Mouse (Mus musculus): Measurements from ENCODE around the gene Syt3. TPM values are rescaled to one million over a fixed set of nuclear protein-coding genes. Genes with fewer than 3 reads are reported as not detected.

Syt3 gene
- polyA plus RNA-seq, 1 experiment from 2014 or later = 0.70 TPM

- Histone ChIP-seq H3K9me3 (replicated peaks; ENCODE audit: control insufficient read depth, low read length) (no peaks in the 10 kb centered on the region), H3K36me3 (ENCODE audit: control insufficient read depth, insufficient read depth) (no peaks in the 10 kb centered on the region), H3K4me1 (ENCODE audit: control insufficient read depth, insufficient read depth, low read length) (peaks cover 17% of the 10 kb centered on the region), H3K27me3 (ENCODE audit: control insufficient read depth, insufficient read depth, low read length) (peaks cover 73% of the 10 kb centered on the region), H3K9ac (ENCODE audit: low read length) (peak overlapping the region; percentile 18; the same call in 1 of the 2 replicates), H3K4me3 (ENCODE audit: low read length) (0 out of 2 replicates have a peak overlapping the region, but pooled peaks have one; percentile 1), H3K4me2 (ENCODE audit: low read depth, low read length) (peak overlapping the region; percentile 26; the same call in 1 of the 2 replicates), H3K27ac (ENCODE audit: low read length) (no peak overlapping the region)
- 4% methylated on average over 35 of the region's 35 CpGs for WGBS
- ATAC-seq (replicated peaks; ENCODE audit: extremely low read depth, insufficient read depth, low FRiP score) = no peak
These were observed 27.1 kb upstream of the Syt3 start for GRCm38 (mm10) chr7:44356590-44357481.

- H3K4me3 ChIP-seq (ENCODE audit: low read length) = no peak overlapping the region
- H3K27me3 ChIP-seq (ENCODE audit: control insufficient read depth, insufficient read depth, low read length) = peaks cover 66% of the 10 kb centered on the region
- no peak overlapping the region for H3K9ac ChIP-seq (ENCODE audit: low read length)
- no peaks in the 10 kb centered on the region for H3K9me3 ChIP-seq (replicated peaks; ENCODE audit: control insufficient read depth, low read length)
- H3K27ac ChIP-seq (ENCODE audit: low read length) = no peak overlapping the region
- no peak for ATAC-seq (replicated peaks; ENCODE audit: extremely low read depth, insufficient read depth, low FRiP score)
- peaks cover 17% of the 10 kb centered on the region for H3K4me1 ChIP-seq (ENCODE audit: control insufficient read depth, insufficient read depth, low read length)
- H3K36me3 ChIP-seq (ENCODE audit: control insufficient read depth, insufficient read depth) = no peaks in the 10 kb centered on the region
- WGBS = 23% methylated on average over 9 of the region's 10 CpGs
- no peak overlapping the region for H3K4me2 ChIP-seq (ENCODE audit: low read depth, low read length)
These were observed 26.4 kb upstream of the Syt3 start for GRCm38 (mm10) chr7:44357531-44357930.

GRCm38 (mm10) chr7:44358012-44358411, 25.9 kb upstream of the Syt3 start:
- no peak overlapping the region for H3K4me2 ChIP-seq (ENCODE audit: low read depth, low read length)
- ATAC-seq (replicated peaks; ENCODE audit: extremely low read depth, insufficient read depth, low FRiP score) = no peak
- H3K4me3 ChIP-seq (ENCODE audit: low read length) = no peak overlapping the region
- 17% methylated on average over 5 of the region's 5 CpGs for WGBS
- no peaks in the 10 kb centered on the region for H3K36me3 ChIP-seq (ENCODE audit: control insufficient read depth, insufficient read depth)
- peaks cover 61% of the 10 kb centered on the region for H3K27me3 ChIP-seq (ENCODE audit: control insufficient read depth, insufficient read depth, low read length)
- H3K27ac ChIP-seq (ENCODE audit: low read length) = no peak overlapping the region
- H3K9me3 ChIP-seq (replicated peaks; ENCODE audit: control insufficient read depth, low read length) = no peaks in the 10 kb centered on the region
- H3K9ac ChIP-seq (ENCODE audit: low read length) = no peak overlapping the region
- peaks cover 17% of the 10 kb centered on the region for H3K4me1 ChIP-seq (ENCODE audit: control insufficient read depth, insufficient read depth, low read length)

- H3K9ac ChIP-seq (ENCODE audit: low read length) = peak overlapping the region; percentile 83
- H3K4me3 ChIP-seq (ENCODE audit: low read length) = peak overlapping the region; percentile 55
- ATAC-seq (replicated peaks; ENCODE audit: extremely low read depth, insufficient read depth, low FRiP score) = no peak
- H3K27me3 ChIP-seq (ENCODE audit: control insufficient read depth, insufficient read depth, low read length) = peaks cover 50% of the 10 kb centered on the region
- H3K36me3 ChIP-seq (ENCODE audit: control insufficient read depth, insufficient read depth) = no peaks in the 10 kb centered on the region
- H3K9me3 ChIP-seq (replicated peaks; ENCODE audit: control insufficient read depth, low read length) = no peaks in the 10 kb centered on the region
- H3K4me2 ChIP-seq (ENCODE audit: low read depth, low read length) = peak overlapping the region; percentile 75
- WGBS = 11% methylated on average over 26 of the region's 26 CpGs
- peaks cover 17% of the 10 kb centered on the region for H3K4me1 ChIP-seq (ENCODE audit: control insufficient read depth, insufficient read depth, low read length)
- peak overlapping the region; percentile 65 for H3K27ac ChIP-seq (ENCODE audit: low read length)
These were observed 24.8 kb upstream of the Syt3 start for GRCm38 (mm10) chr7:44358886-44359654.

GRCm38 (mm10) chr7:44359908-44360672, 23.8 kb upstream of the Syt3 start:
- H3K9me3 ChIP-seq (replicated peaks; ENCODE audit: control insufficient read depth, low read length) = no peaks in the 10 kb centered on the region
- ATAC-seq (replicated peaks; ENCODE audit: extremely low read depth, insufficient read depth, low FRiP score) = peak; percentile 79
- H3K27me3 ChIP-seq (ENCODE audit: control insufficient read depth, insufficient read depth, low read length) = peaks cover 40% of the 10 kb centered on the region
- WGBS = under 1% methylated on average over 54 of the region's 54 CpGs
- peak overlapping the region; percentile 55 for H3K4me3 ChIP-seq (ENCODE audit: low read length)
- peak overlapping the region; percentile 75 for H3K4me2 ChIP-seq (ENCODE audit: low read depth, low read length)
- peak overlapping the region; percentile 65 for H3K27ac ChIP-seq (ENCODE audit: low read length)
- H3K36me3 ChIP-seq (ENCODE audit: control insufficient read depth, insufficient read depth) = no peaks in the 10 kb centered on the region
- peaks cover 17% of the 10 kb centered on the region for H3K4me1 ChIP-seq (ENCODE audit: control insufficient read depth, insufficient read depth, low read length)
- H3K9ac ChIP-seq (ENCODE audit: low read length) = peak overlapping the region; percentile 83

GRCm38 (mm10) chr7:44360792-44361301, 23.1 kb upstream of the Syt3 start:
- H3K4me2 ChIP-seq (ENCODE audit: low read depth, low read length) = peak overlapping the region; percentile 75
- H3K4me3 ChIP-seq (ENCODE audit: low read length) = peak overlapping the region; percentile 55
- peaks cover 17% of the 10 kb centered on the region for H3K4me1 ChIP-seq (ENCODE audit: control insufficient read depth, insufficient read depth, low read length)
- peaks cover 33% of the 10 kb centered on the region for H3K27me3 ChIP-seq (ENCODE audit: control insufficient read depth, insufficient read depth, low read length)
- H3K27ac ChIP-seq (ENCODE audit: low read length) = no peak overlapping the region
- no peak overlapping the region for H3K9ac ChIP-seq (ENCODE audit: low read length)
- 0 out of 2 replicates have a peak, but pooled peaks have one; percentile 6 for ATAC-seq (replicated peaks; ENCODE audit: extremely low read depth, insufficient read depth, low FRiP score)
- 11% methylated on average over 21 of the region's 21 CpGs for WGBS
- H3K36me3 ChIP-seq (ENCODE audit: control insufficient read depth, insufficient read depth) = no peaks in the 10 kb centered on the region
- H3K9me3 ChIP-seq (replicated peaks; ENCODE audit: control insufficient read depth, low read length) = no peaks in the 10 kb centered on the region

- Histone ChIP-seq H3K27ac (ENCODE audit: low read length) (no peak overlapping the region), H3K4me3 (ENCODE audit: low read length) (no peak overlapping the region), H3K4me2 (ENCODE audit: low read depth, low read length) (no peak overlapping the region), H3K9ac (ENCODE audit: low read length) (no peak overlapping the region), H3K9me3 (replicated peaks; ENCODE audit: control insufficient read depth, low read length) (no peaks in the 10 kb centered on the region), H3K27me3 (ENCODE audit: control insufficient read depth, insufficient read depth, low read length) (no peaks in the 10 kb centered on the region), H3K36me3 (ENCODE audit: control insufficient read depth, insufficient read depth) (no peaks in the 10 kb centered on the region), H3K4me1 (ENCODE audit: control insufficient read depth, insufficient read depth, low read length) (peaks cover 9% of the 10 kb centered on the region; the same call in 1 of the 2 replicates)
- 86% methylated on average over 8 of the region's 8 CpGs for WGBS
- no peak for ATAC-seq (replicated peaks; ENCODE audit: extremely low read depth, insufficient read depth, low FRiP score)
These were observed 11.2 kb upstream of the Syt3 start for GRCm38 (mm10) chr7:44372678-44373077.

GRCm38 (mm10) chr7:44373460-44373859, 10.4 kb upstream of the Syt3 start:
- no peaks in the 10 kb centered on the region for H3K27me3 ChIP-seq (ENCODE audit: control insufficient read depth, insufficient read depth, low read length)
- H3K4me2 ChIP-seq (ENCODE audit: low read depth, low read length) = peak overlapping the region; percentile 98
- no peak; the same call in 1 of the 2 replicates for ATAC-seq (replicated peaks; ENCODE audit: extremely low read depth, insufficient read depth, low FRiP score)
- WGBS = 8% methylated on average over 7 of the region's 7 CpGs
- H3K9me3 ChIP-seq (replicated peaks; ENCODE audit: control insufficient read depth, low read length) = no peaks in the 10 kb centered on the region
- no peak overlapping the region; the same call in 1 of the 2 replicates for H3K27ac ChIP-seq (ENCODE audit: low read length)
- peak overlapping the region; percentile 80 for H3K4me3 ChIP-seq (ENCODE audit: low read length)
- no peaks in the 10 kb centered on the region for H3K36me3 ChIP-seq (ENCODE audit: control insufficient read depth, insufficient read depth)
- peaks cover 14% of the 10 kb centered on the region for H3K4me1 ChIP-seq (ENCODE audit: control insufficient read depth, insufficient read depth, low read length)
- peak overlapping the region; percentile 72 for H3K9ac ChIP-seq (ENCODE audit: low read length)
